Mouse (Mus musculus) right cerebral cortex, postnatal 14 days (tissue): ENCODE measurements around the gene Zfp92.

Source experiments
- DNase-seq: peaks from one replicate; pipeline ENCODE4 v3.0.0; 2022

Gene Zfp92

DNA sequence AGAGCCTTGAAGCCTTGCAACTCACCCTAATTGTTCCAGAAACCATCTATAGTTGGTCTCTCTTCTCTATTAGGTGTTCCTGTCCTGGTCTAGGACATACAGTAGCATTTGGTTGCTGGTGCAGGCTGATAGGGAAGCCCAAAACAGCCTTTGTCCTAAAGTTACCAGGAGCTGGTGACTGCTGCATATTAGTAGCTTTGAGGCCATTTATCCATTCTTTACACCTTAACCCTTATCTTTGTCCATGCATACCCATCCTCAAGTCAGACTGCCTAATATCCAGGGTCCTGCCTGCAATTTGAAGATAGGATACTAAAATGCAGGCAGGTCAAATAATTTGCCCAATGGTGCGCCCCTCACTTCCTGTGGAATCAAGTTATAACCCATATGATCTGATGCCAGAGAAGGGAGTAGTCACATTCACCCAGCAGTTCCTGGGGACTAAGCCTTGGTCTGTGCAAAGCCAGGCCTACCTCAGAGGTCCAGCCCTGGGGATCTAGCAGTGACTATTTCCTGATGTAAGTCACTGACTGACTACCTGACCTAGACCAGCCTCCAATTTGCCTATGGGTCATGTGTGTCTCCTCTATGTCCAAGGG, 64.9 kb downstream of the Zfp92 start:
- DNase-seq, result no peak

DNA sequence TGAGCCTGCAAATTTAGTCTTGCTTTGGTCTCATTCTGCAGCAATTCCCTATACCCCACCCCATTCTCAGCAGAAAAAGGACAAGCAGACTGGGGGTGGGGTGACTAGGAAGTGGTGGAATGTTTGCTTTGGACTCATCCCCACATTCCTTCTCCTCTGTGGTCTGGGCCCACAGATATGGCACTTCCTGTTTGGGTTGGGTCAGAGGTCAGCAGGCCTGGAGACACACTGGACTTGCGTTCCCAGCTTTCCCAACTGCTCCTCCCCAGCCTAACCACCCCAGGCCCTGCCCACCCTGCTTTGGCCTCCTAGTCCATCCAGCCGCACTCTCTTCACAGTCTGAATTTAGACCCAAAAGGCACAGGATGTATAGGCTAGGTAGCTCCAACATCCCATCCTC, 65.7 kb downstream of the Zfp92 start:
- no peak for DNase-seq

DNA sequence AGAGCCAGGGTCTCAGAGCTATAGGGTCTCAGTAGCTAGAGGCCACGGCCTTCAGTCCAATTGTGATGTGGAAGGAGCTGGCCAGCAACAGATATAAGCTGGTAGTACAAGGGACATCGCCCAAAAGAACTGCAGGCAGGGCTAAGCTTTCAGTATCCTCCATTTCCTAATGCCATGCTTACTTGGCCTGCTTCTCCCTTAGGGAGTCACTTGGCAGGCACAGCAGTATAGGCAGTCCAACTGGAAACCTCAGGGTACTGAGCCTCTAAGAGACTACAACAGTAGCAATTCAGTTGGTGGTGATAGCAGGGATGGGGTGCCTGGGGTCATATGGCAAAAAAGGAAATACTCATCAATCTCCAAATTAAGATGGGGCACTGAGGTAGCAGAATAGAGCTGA, 66.6 kb downstream of the Zfp92 start:
- DNase-seq, result no peak
